Mouse (Mus musculus) CH12.LX (cell line): Measurements from ENCODE around the gene Aven.

Source experiments
- KAT2A ChIP-seq: IDR thresholded peaks from 2 replicates; pipeline ENCODE4 v1.6.1; 2012; ENCODE audit warnings: low read length, improper control_type of control experiment, inconsistent platforms; ENCODE audit not compliant: insufficient replicate concordance
- RAD21 ChIP-seq: IDR thresholded peaks from 2 replicates; pipeline ENCODE4 v1.6.1; 2011; ENCODE audit warnings: low read depth, mild to moderate bottlenecking, low read length, improper control_type of control experiment, moderate library complexity
- SMC3 ChIP-seq: IDR thresholded peaks from 2 replicates; pipeline ENCODE4 v1.6.1; 2011; ENCODE audit warnings: low read depth, low read length, improper control_type of control experiment
- TBP ChIP-seq: conservative IDR thresholded peaks from 2 replicates; pipeline ENCODE4 v1.6.1; 2011; ENCODE audit warnings: low read depth, low read length, improper control_type of control experiment
- UBTF ChIP-seq: IDR thresholded peaks from 2 replicates; pipeline ENCODE4 v1.6.1; 2012; ENCODE audit warnings: low read depth, mild to moderate bottlenecking, inconsistent platforms, low read length, improper control_type of control experiment, moderate library complexity
- ZNF384 ChIP-seq: IDR thresholded peaks from 2 replicates; pipeline ENCODE4 v1.6.1; 2012; ENCODE audit warnings: low read depth, low read length, improper control_type of control experiment, inconsistent platforms

- no peak for TF ChIP-seq ZNF384
- no peak for TF ChIP-seq SMC3
- no peak for TF ChIP-seq UBTF
- TF ChIP-seq KAT2A: no peak
- no peak for TF ChIP-seq RAD21
- TF ChIP-seq TBP: no peak
These were observed 73.7 kb downstream of the Aven start for GRCm38 (mm10) chr2:112566290-112567085.
